Comparison of ENCODE assay signal across 8 mouse cellular contexts in the genomic region with DNA sequence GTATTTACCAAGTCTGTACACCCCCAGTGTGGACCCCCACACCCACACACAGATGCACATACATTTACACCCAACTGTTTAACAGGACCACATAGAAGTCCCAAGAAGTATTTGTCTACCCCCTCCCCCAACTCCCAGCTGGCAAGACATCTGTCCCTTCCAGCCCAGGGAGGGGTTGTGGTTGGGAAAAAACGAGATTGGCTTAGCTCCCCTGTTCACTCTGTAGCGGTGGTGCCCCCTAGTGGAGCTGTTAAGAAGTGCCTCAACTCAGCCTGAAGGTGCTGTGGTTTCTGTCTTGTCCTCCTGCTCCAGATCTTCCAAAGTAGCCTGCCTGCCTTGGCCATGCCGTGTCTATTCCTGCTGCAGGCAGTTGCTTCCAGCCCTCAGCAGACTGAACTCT. TPM values are rescaled to one million over a fixed set of nuclear protein-coding genes. Genes with fewer than 3 reads are reported as not detected.
DNase-seq lines count a peak whose midpoint lies in the region; ATAC-seq and TF ChIP-seq lines count a peak whose summit lies in the region.

No protein-coding gene starts in this region.

- H3K4me2 ChIP-seq in lung, embryonic 16.5 days (ENCODE audit: low read depth, low read length), result peak overlapping the region; percentile 17; the same call in 1 of the 2 replicates

- peaks cover 19% of the 10 kb centered on the region; the same call in 1 of the 2 replicates for H3K4me1 ChIP-seq in E14TG2a.4 (replicated peaks; ENCODE audit: low read depth, low read length)
- peaks cover 23% of the 10 kb centered on the region for H3K4me1 ChIP-seq in embryonic facial prominence, embryonic 10.5 days
- peaks cover 18% of the 10 kb centered on the region for H3K4me1 ChIP-seq in lung, embryonic 16.5 days (replicated peaks; ENCODE audit: control insufficient read depth, insufficient read depth, low read length)

- peak overlapping the region; percentile 32; the same call in 1 of the 2 replicates for H3K9ac ChIP-seq in lung, embryonic 16.5 days (ENCODE audit: low read length)

- peak; percentile 93 for DNase-seq in adrenal gland, postnatal 10 days
- peak; percentile 80 for DNase-seq in embryonic facial prominence, embryonic 10.5 days (ENCODE audit: low spot score)
- peak; percentile 73 for DNase-seq in heart, adult 8-10 months (ENCODE audit: low spot score)
- peak; percentile 85 to 91 for DNase-seq in layer of hippocampus, adult 2 months (ENCODE audit: low spot score in 2 of 2)
- DNase-seq in right cerebral cortex, adult 2 months (ENCODE audit: low spot score in 2 of 2), result peak; percentile 75 to 83
- DNase-seq in urinary bladder, adult 2 months (ENCODE audit: low spot score), result peak; percentile 52

- 6% methylated on average over 3 of the region's 3 CpGs for WGBS in embryonic facial prominence, embryonic 10.5 days
- WGBS in lung, embryonic 16.5 days, result 9% methylated on average over 3 of the region's 3 CpGs

- H3K27ac ChIP-seq in embryonic facial prominence, embryonic 10.5 days (replicated peaks), result no peak overlapping the region
- no peak overlapping the region for H3K27ac ChIP-seq in layer of hippocampus, adult 2 months
- no peak overlapping the region for H3K27ac ChIP-seq in lung, embryonic 16.5 days (ENCODE audit: low read length)

- ATAC-seq in lung, embryonic 16.5 days (ENCODE audit: low read depth), result peak; percentile 65

- H3K4me3 ChIP-seq in E14TG2a.4 (replicated peaks; ENCODE audit: low read length), result no peak overlapping the region
- H3K4me3 ChIP-seq in embryonic facial prominence, embryonic 10.5 days, result no peak overlapping the region
- H3K4me3 ChIP-seq in layer of hippocampus, adult 2 months, result no peak overlapping the region
- no peak overlapping the region for H3K4me3 ChIP-seq in lung, embryonic 16.5 days (ENCODE audit: low read length)

- H3K9me3 ChIP-seq in E14TG2a.4 (ENCODE audit: low read length), result no peaks in the 10 kb centered on the region
- H3K9me3 ChIP-seq in embryonic facial prominence, embryonic 10.5 days, result no peaks in the 10 kb centered on the region; the same call in 1 of the 2 replicates
- H3K9me3 ChIP-seq in lung, embryonic 16.5 days (ENCODE audit: control insufficient read depth, low read length), result no peaks in the 10 kb centered on the region

- TF ChIP-seq CTCF in E14TG2a.4 (conservative IDR thresholded peaks at IDR 0.05; ENCODE audit: low read length), result peak; percentile 92
- TF ChIP-seq CTCF in layer of hippocampus, adult 2 months (conservative IDR thresholded peaks at IDR 0.05), result peak; percentile 96

- H3K36me3 ChIP-seq in E14TG2a.4 (ENCODE audit: insufficient read depth, low read length), result no peaks in the 10 kb centered on the region
- no peaks in the 10 kb centered on the region for H3K36me3 ChIP-seq in embryonic facial prominence, embryonic 10.5 days (replicated peaks)
- no peaks in the 10 kb centered on the region for H3K36me3 ChIP-seq in lung, embryonic 16.5 days (ENCODE audit: control insufficient read depth, insufficient read depth, low read length)

- H3K27me3 ChIP-seq in E14TG2a.4 (ENCODE audit: insufficient read depth, low read length), result peaks cover 13% of the 10 kb centered on the region
- H3K27me3 ChIP-seq in embryonic facial prominence, embryonic 10.5 days (replicated peaks; ENCODE audit: low read depth, poor library complexity, severe bottlenecking), result peaks cover 14% of the 10 kb centered on the region; the same call in 1 of the 2 replicates
- no peaks in the 10 kb centered on the region for H3K27me3 ChIP-seq in lung, embryonic 16.5 days (ENCODE audit: control insufficient read depth, insufficient read depth, low read depth, low read length)

RNA-seq across cellular contexts. Expression of a gene that starts 1.0 kb away (rescaled TPM):
- total RNA-seq in adrenal gland, postnatal 10 days (2021), result 1 to 10 TPM in 1 of 2 experiments, not detected in 1; 1.2 TPM
- not detected in 2 replicates for polyA plus RNA-seq in embryonic facial prominence, embryonic 10.5 days (2016; fragmentation: Nextera tagmentation; extraction: Ambion mirVana)
- 1 to 10 TPM in 3 of 4 experiments, under 1 TPM in 1; 0.75 to 1.8 (median 1.5) TPM for total RNA-seq in heart, adult 8-10 months (2022)
- not detected for total RNA-seq in layer of hippocampus, adult 2 months (2021)
- polyA plus RNA-seq in lung, embryonic 16.5 days (2015; fragmentation: Nextera tagmentation; extraction: Ambion mirVana), result 2.0 and 4.4 TPM in 2 replicates
- 0.27 and 0.33 TPM in 2 replicates for polyA plus RNA-seq in urinary bladder, adult 2 months (2012; rRNA removed)

RNA-seq across cellular contexts. Expression of a gene that starts 13.2 kb away (rescaled TPM):
- 10 to 100 TPM in 1 of 2 experiments, 1 to 10 TPM in 1; 2.0 to 13.3 TPM for total RNA-seq in adrenal gland, postnatal 10 days (2021)
- 0.04 and 0.10 TPM in 2 replicates for polyA plus RNA-seq in embryonic facial prominence, embryonic 10.5 days (2016; fragmentation: Nextera tagmentation; extraction: Ambion mirVana)
- total RNA-seq in heart, adult 8-10 months (2022), result 10 to 100 TPM; 23.9 to 46.8 (median 31.4) TPM
- total RNA-seq in layer of hippocampus, adult 2 months (2021), result not detected
- polyA plus RNA-seq in lung, embryonic 16.5 days (2015; fragmentation: Nextera tagmentation; extraction: Ambion mirVana), result 0.03 and 0.06 TPM in 2 replicates
- 0.10 and 0.19 TPM in 2 replicates for polyA plus RNA-seq in urinary bladder, adult 2 months (2012; rRNA removed)

RNA-seq across cellular contexts. Expression of a gene that starts 21.6 kb away (rescaled TPM):
- 10 to 100 TPM; 28.0 to 31.9 TPM for total RNA-seq in adrenal gland, postnatal 10 days (2021)
- 16.9 and 20.6 TPM in 2 replicates for polyA plus RNA-seq in embryonic facial prominence, embryonic 10.5 days (2016; fragmentation: Nextera tagmentation; extraction: Ambion mirVana)
- total RNA-seq in heart, adult 8-10 months (2022), result 10 to 100 TPM; 15.6 to 28.2 (median 21.5) TPM
- 1 to 10 TPM; 2.1 to 2.2 TPM for total RNA-seq in layer of hippocampus, adult 2 months (2021)
- polyA plus RNA-seq in lung, embryonic 16.5 days (2015; fragmentation: Nextera tagmentation; extraction: Ambion mirVana), result 108 and 126 TPM in 2 replicates
- 13.2 and 16.3 TPM in 2 replicates for polyA plus RNA-seq in urinary bladder, adult 2 months (2012; rRNA removed)

RNA-seq across cellular contexts. Expression of a gene that starts 51.8 kb away (rescaled TPM):
- 10 to 100 TPM; 10.9 to 11.6 TPM for total RNA-seq in adrenal gland, postnatal 10 days (2021)
- 0.91 and 1.7 TPM in 2 replicates for polyA plus RNA-seq in embryonic facial prominence, embryonic 10.5 days (2016; fragmentation: Nextera tagmentation; extraction: Ambion mirVana)
- 1 to 10 TPM in 2 of 4 experiments, under 1 TPM in 2; 0.52 to 2.3 (median 1.0) TPM for total RNA-seq in heart, adult 8-10 months (2022)
- total RNA-seq in layer of hippocampus, adult 2 months (2021), result not detected
- polyA plus RNA-seq in lung, embryonic 16.5 days (2015; fragmentation: Nextera tagmentation; extraction: Ambion mirVana), result 4.7 and 6.8 TPM in 2 replicates
- 1.3 and 1.7 TPM in 2 replicates for polyA plus RNA-seq in urinary bladder, adult 2 months (2012; rRNA removed)

Comparison
In these comparisons a context has a peak if more than half of its experiments do, and no peak if none do; other contexts are left out.
1. RNA of a gene that starts 21.6 kb away (total RNA-seq): 28.0 to 31.9 TPM in adrenal gland, postnatal 10 days and 15.6 to 28.2 TPM in heart, adult 8-10 months; 2.1 to 2.2 TPM in layer of hippocampus, adult 2 months; every median in the first group is over 4 times any median in the second.
2. Peak in every context shown above with its lines, with median percentiles within 50 percentile points of each other: DNase-seq.